Mouse (Mus musculus) testis, adult 2 months (tissue): ENCODE results near the gene Efhc1. TPM values are rescaled to one million over a fixed set of nuclear protein-coding genes. Genes with fewer than 3 reads are reported as not detected.

ENCODE experiments used
- H3K27ac ChIP-seq: fragments of 200-500 bp; 2 replicates; pipeline ENCODE4 v1.5.1; 2012; ENCODE audit warnings: low read depth, low read length; ENCODE audit not compliant: control insufficient read depth, insufficient read depth
- H3K27me3 ChIP-seq: fragments of 200-500 bp; 2 replicates; pipeline ENCODE4 v1.6.1; 2012; ENCODE audit warnings: mild to moderate bottlenecking, low read length, moderate library complexity; ENCODE audit not compliant: control insufficient read depth, insufficient read depth
- H3K36me3 ChIP-seq: fragments of 200-500 bp; 2 replicates; pipeline ENCODE4 v1.6.1; 2012; ENCODE audit warnings: mild to moderate bottlenecking, low read length; ENCODE audit not compliant: control insufficient read depth, insufficient read depth
- H3K4me1 ChIP-seq: fragments of 200-500 bp; 2 replicates; pipeline ENCODE4 v1.6.1; 2012; ENCODE audit warnings: low read length; ENCODE audit not compliant: control insufficient read depth, insufficient read depth
- H3K4me3 ChIP-seq: fragments of 200-500 bp; 2 replicates; pipeline ENCODE4 v1.5.1; 2012; ENCODE audit warnings: low read depth, mild to moderate bottlenecking, low read length, moderate library complexity, mixed read lengths; ENCODE audit not compliant: control insufficient read depth
- CTCF ChIP-seq: fragments of 200-500 bp; IDR thresholded peaks from 2 replicates; pipeline ENCODE4 v1.5.1; 2012; ENCODE audit warnings: low read depth, mild to moderate bottlenecking, inconsistent platforms, low read length, moderate library complexity; ENCODE audit not compliant: control insufficient read depth, insufficient read depth, insufficient replicate concordance
- POLR2A ChIP-seq: fragments of 200-500 bp; IDR thresholded peaks from 2 replicates; pipeline ENCODE4 v1.6.1; 2012; ENCODE audit warnings: low read depth, mild to moderate bottlenecking, inconsistent platforms, low read length, moderate library complexity; ENCODE audit not compliant: control insufficient read depth
- polyA plus RNA-seq: library from polyadenylated mRNA; depleted of rRNA; stranded (reverse); fragments of >200 nt; gene quantifications from 2 replicates; pipeline ENCODE4 v1.2.3, GENCODE M21; 2012

Efhc1 gene
- polyA plus RNA-seq, 1 experiment, result 451 TPM

GRCm38 (mm10) chr1:20933457-20933856, 18.0 kb upstream of the Efhc1 start:
- peaks cover 7% of the 10 kb centered on the region for H3K4me1 ChIP-seq

DNA sequence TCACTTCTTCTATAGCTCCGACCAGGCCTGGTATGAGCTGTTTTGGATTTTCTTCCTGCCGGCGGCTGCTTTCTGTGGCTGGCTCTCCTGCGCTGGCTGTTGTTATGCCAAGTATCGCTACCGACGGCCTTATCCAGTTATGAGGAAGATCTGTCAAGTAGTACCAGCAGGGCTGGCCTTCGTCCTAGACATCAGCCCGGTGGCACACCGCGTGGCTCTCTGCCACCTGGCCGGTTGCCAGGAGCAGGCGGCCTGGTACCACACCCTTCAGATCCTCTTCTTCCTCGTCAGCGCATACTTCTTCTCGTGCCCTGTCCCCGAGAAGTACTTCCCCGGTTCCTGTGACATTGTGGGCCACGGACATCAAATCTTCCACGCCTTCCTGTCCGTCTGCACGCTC, 16.3 kb upstream of the Efhc1 start:
- H3K4me1 ChIP-seq, result peaks cover 7% of the 10 kb centered on the region
- H3K27ac ChIP-seq, result no peak overlapping the region
- no peaks in the 10 kb centered on the region for H3K27me3 ChIP-seq
- H3K4me3 ChIP-seq, result peak overlapping the region; percentile 10
- peaks cover 1% of the 10 kb centered on the region; the same call in 1 of the 2 replicates for H3K36me3 ChIP-seq
- no peak for TF ChIP-seq CTCF
- TF ChIP-seq POLR2A, result no peak

More at GRCm38 (mm10) chr1:20933457-20933856, 18.0 kb upstream of the Efhc1 start:
- no peak overlapping the region for H3K4me3 ChIP-seq
- no peak overlapping the region for H3K27ac ChIP-seq
- H3K36me3 ChIP-seq, result peaks cover 1% of the 10 kb centered on the region; the same call in 1 of the 2 replicates
- no peaks in the 10 kb centered on the region for H3K27me3 ChIP-seq
- TF ChIP-seq CTCF (peak; percentile 70; the same call in 1 of the 2 replicates), POLR2A (no peak)

DNA sequence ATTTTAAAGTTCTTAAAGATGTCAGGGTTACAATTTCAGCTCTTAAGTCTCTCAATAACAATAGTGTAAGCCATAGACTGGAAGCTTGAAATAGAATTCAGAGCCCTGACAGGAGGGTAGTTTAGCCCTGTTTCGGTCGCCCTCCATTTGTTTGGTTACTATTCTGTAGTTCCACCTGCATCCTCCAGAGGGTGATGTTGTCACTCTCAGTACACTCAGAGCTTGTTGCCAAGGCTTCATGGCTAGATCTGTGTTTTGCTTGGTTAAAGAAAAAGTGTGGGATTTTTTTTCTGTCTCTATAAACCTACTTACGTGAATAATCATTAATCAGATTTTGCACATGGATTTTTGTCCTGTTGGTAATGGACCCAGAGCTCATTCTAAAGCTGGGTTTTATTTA, 12.4 kb upstream of the Efhc1 start:
- Histone ChIP-seq H3K27me3 (no peaks in the 10 kb centered on the region), H3K4me1 (peaks cover 7% of the 10 kb centered on the region), H3K4me3 (no peak overlapping the region), H3K27ac (no peak overlapping the region), H3K36me3 (peaks cover 1% of the 10 kb centered on the region; the same call in 1 of the 2 replicates)
- TF ChIP-seq POLR2A (no peak), CTCF (no peak)

- H3K4me3 ChIP-seq, result no peak overlapping the region
- H3K27me3 ChIP-seq, result no peaks in the 10 kb centered on the region
- no peak overlapping the region for H3K27ac ChIP-seq
- TF ChIP-seq CTCF (no peak), POLR2A (no peak)
- H3K4me1 ChIP-seq, result peaks cover 3% of the 10 kb centered on the region
- H3K36me3 ChIP-seq, result peaks cover 1% of the 10 kb centered on the region; the same call in 1 of the 2 replicates
Observed at GRCm38 (mm10) chr1:20940151-20940550, 11.3 kb upstream of the Efhc1 start.

- Histone ChIP-seq H3K36me3 (peaks cover 1% of the 10 kb centered on the region; the same call in 1 of the 2 replicates), H3K4me1 (no peaks in the 10 kb centered on the region), H3K4me3 (no peak overlapping the region), H3K27me3 (no peaks in the 10 kb centered on the region), H3K27ac (no peak overlapping the region)
- TF ChIP-seq CTCF (no peak), POLR2A (no peak)
Observed at GRCm38 (mm10) chr1:20941322-20941721, 10.1 kb upstream of the Efhc1 start.

- TF ChIP-seq CTCF (no peak), POLR2A (no peak)
- Histone ChIP-seq H3K36me3 (peaks cover 1% of the 10 kb centered on the region; the same call in 1 of the 2 replicates), H3K27ac (no peak overlapping the region), H3K4me1 (no peaks in the 10 kb centered on the region), H3K4me3 (no peak overlapping the region), H3K27me3 (no peaks in the 10 kb centered on the region)
Observed at GRCm38 (mm10) chr1:20941857-20942256, 9.6 kb upstream of the Efhc1 start.

GRCm38 (mm10) chr1:20943016-20943415, 8.4 kb upstream of the Efhc1 start:
- Histone ChIP-seq H3K4me3 (no peak overlapping the region), H3K27me3 (no peaks in the 10 kb centered on the region), H3K27ac (no peak overlapping the region), H3K36me3 (no peaks in the 10 kb centered on the region), H3K4me1 (no peaks in the 10 kb centered on the region)
- TF ChIP-seq POLR2A, result no peak
- no peak for TF ChIP-seq CTCF
